Mouse (Mus musculus) cerebellum, adult (tissue): ENCODE results near the gene Coro7.

Experiments
- ATAC-seq: cut with Nextera tagmentation; 2 replicates; pipeline ENCODE4 v1.9.2; 2017; ENCODE audit warnings: mild to moderate bottlenecking, moderate library complexity, mixed read lengths; ENCODE audit not compliant: insufficient number of reproducible peaks, low FRiP score, low TSS enrichment

Gene Coro7

DNA sequence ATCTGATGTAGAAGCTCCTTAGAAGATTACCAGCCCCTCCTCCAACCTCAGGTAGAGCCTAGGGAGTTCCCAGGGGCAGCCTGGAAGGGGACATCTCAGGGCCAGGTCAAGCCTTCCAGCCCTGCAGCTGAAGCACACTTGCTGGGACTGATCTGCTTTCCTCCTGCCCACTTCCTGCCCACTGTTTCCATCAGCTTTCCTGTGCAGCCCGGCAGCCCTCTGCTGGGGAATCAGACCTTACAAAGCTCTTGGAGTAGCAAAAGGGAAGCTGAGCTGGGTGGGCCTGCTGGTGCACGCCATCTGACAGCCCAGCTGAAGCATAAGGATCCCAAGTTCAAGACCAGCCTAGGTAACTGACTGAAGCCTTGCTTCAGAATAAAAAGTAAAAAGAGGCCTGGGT is 102.7 kb downstream of the Coro7 start:
- ATAC-seq = no peak
